Mouse (Mus musculus) midbrain, postnatal 0 days (tissue): ENCODE data around the gene Pkn3. TPM values are rescaled to one million over a fixed set of nuclear protein-coding genes. Genes with fewer than 3 reads are reported as not detected.

Source experiments
- ATAC-seq: fragments of 200-750 bp; cut with Nextera tagmentation; 2 replicates; pipeline ENCODE4 v1.8.0; 2017; ENCODE audit warnings: moderate number of reproducible peaks, mild to moderate bottlenecking, moderate TSS enrichment, moderate library complexity; ENCODE audit not compliant: low FRiP score
- DNase-seq: peaks from one replicate; pipeline ENCODE4 v3.0.0-alpha.2; 2015; ENCODE audit warnings: low spot score
- H3K27ac ChIP-seq: fragments of 300-500 bp; sonication (generic); 2 replicates; pipeline ENCODE4 v1.5.1; 2014; ENCODE audit warnings: low read depth, mild to moderate bottlenecking, low read length, mixed read lengths
- H3K27me3 ChIP-seq: fragments of 300-500 bp; sonication (generic); 2 replicates; pipeline ENCODE4 v1.6.1; 2014; ENCODE audit warnings: low read length, control low read depth, mixed read lengths; ENCODE audit not compliant: insufficient read depth
- H3K36me3 ChIP-seq: fragments of 300-500 bp; sonication (generic); 2 replicates; pipeline ENCODE4 v1.6.1; 2014; ENCODE audit warnings: low read length, control low read depth, mixed read lengths; ENCODE audit not compliant: insufficient read depth
- H3K4me1 ChIP-seq: fragments of 300-500 bp; sonication (generic); 2 replicates; pipeline ENCODE4 v1.6.1; 2014; ENCODE audit warnings: mild to moderate bottlenecking, control low read depth, antibody characterized with exemption, low read length, mixed read lengths; ENCODE audit not compliant: insufficient read depth
- H3K4me2 ChIP-seq: fragments of 300-500 bp; sonication (generic); 2 replicates; pipeline ENCODE4 v1.6.1; 2014; ENCODE audit warnings: low read depth, mild to moderate bottlenecking, low read length, mixed read lengths; ENCODE audit not compliant: poor library complexity, severe bottlenecking
- H3K4me3 ChIP-seq: fragments of 300-500 bp; sonication (generic); 2 replicates; pipeline ENCODE4 v1.5.1; 2014; ENCODE audit warnings: low read depth, mild to moderate bottlenecking, low read length, moderate library complexity
- H3K9ac ChIP-seq: fragments of 300-500 bp; sonication (generic); replicated peaks from 2 replicates; pipeline ENCODE4 v1.6.1; 2014; ENCODE audit warnings: mild to moderate bottlenecking, low read length, moderate library complexity, mixed read lengths; ENCODE audit not compliant: poor library complexity, severe bottlenecking
- H3K9me3 ChIP-seq: fragments of 300-500 bp; sonication (generic); 2 replicates; pipeline ENCODE4 v1.6.1; 2016; ENCODE audit warnings: low read length, control low read depth
- CTCF ChIP-seq: IDR thresholded peaks from 2 replicates; pipeline ENCODE4 v1.5.1; 2016; ENCODE audit warnings: antibody characterized with exemption, mild to moderate bottlenecking
- WGBS: fragments of 180-500 bp; shearing (Covaris S2); extraction: QIAGEN DNeasy Blood & Tissue Kit; methylation state at CpG from one replicate; pipeline ENCODE4 v1.1.7; 2014; 5-methylcytosine and 5-hydroxymethylcytosine counted together
- polyA plus RNA-seq: library from polyadenylated mRNA; unstranded; fragments of >200 nt; fragmentation: Nextera tagmentation; extraction: Ambion mirVana; gene quantifications from 2 replicates; pipeline ENCODE4 v1.2.1, GENCODE M21; 2015
- total RNA-seq: library from RNA; depleted of rRNA; stranded (reverse); fragments of >200 nt; gene quantifications from 2 replicates; pipeline ENCODE4 v1.2.3, GENCODE M21; 2014

Pkn3 gene
- total and polyA plus RNA-seq, 2 experiments from 2014 or later, result 0.73 to 1.7 TPM

- 58% methylated on average over 5 of the region's 5 CpGs for WGBS
- H3K9me3 ChIP-seq, result no peaks in the 10 kb centered on the region
- no peak overlapping the region for H3K9ac ChIP-seq
- H3K4me3 ChIP-seq, result no peak overlapping the region
- TF ChIP-seq CTCF, result no peak
- peaks cover 3% of the 10 kb centered on the region; the same call in 1 of the 2 replicates for H3K4me1 ChIP-seq
- H3K27ac ChIP-seq, result no peak overlapping the region
- no peaks in the 10 kb centered on the region for H3K27me3 ChIP-seq
- H3K4me2 ChIP-seq, result no peak overlapping the region; the same call in 1 of the 2 replicates
- H3K36me3 ChIP-seq, result no peaks in the 10 kb centered on the region
- DNase-seq (no peak), ATAC-seq (no peak)
Measured at GRCm38 (mm10) chr2:30084113-30084512, 6.6 kb downstream of the Pkn3 start.

- Histone ChIP-seq H3K27me3 (no peaks in the 10 kb centered on the region), H3K4me3 (no peak overlapping the region), H3K9me3 (no peaks in the 10 kb centered on the region), H3K4me2 (peak overlapping the region; percentile 28), H3K9ac (no peak overlapping the region), H3K4me1 (peaks cover 3% of the 10 kb centered on the region; the same call in 1 of the 2 replicates), H3K36me3 (no peaks in the 10 kb centered on the region), H3K27ac (no peak overlapping the region)
- ATAC-seq (no peak), DNase-seq (no peak)
- TF ChIP-seq CTCF, result no peak
- 15% methylated on average over 12 of the region's 12 CpGs for WGBS
Measured at GRCm38 (mm10) chr2:30084632-30085031, 7.1 kb downstream of the Pkn3 start.

GRCm38 (mm10) chr2:30087310-30087709 lies 9.8 kb downstream of the Pkn3 start:
- 92% methylated on average over 4 of the region's 4 CpGs for WGBS
- Histone ChIP-seq H3K4me1 (peaks cover 3% of the 10 kb centered on the region; the same call in 1 of the 2 replicates), H3K9ac (no peak overlapping the region), H3K27ac (no peak overlapping the region), H3K4me2 (no peak overlapping the region), H3K36me3 (no peaks in the 10 kb centered on the region), H3K9me3 (no peaks in the 10 kb centered on the region), H3K27me3 (no peaks in the 10 kb centered on the region), H3K4me3 (no peak overlapping the region)
- no peak for DNase-seq
- TF ChIP-seq CTCF, result no peak
- ATAC-seq, result no peak

- Histone ChIP-seq H3K27ac (no peak overlapping the region), H3K27me3 (no peaks in the 10 kb centered on the region), H3K4me3 (no peak overlapping the region), H3K4me2 (no peak overlapping the region), H3K4me1 (0 out of 2 replicates have a peak, but pooled peaks cover 7% of the 10 kb centered on the region), H3K9me3 (no peaks in the 10 kb centered on the region), H3K36me3 (no peaks in the 10 kb centered on the region), H3K9ac (no peak overlapping the region)
- ATAC-seq (no peak), DNase-seq (no peak)
- WGBS, result 94% methylated on average over 12 of the region's 12 CpGs
- no peak for TF ChIP-seq CTCF
Measured at GRCm38 (mm10) chr2:30091521-30091920, 14.0 kb downstream of the Pkn3 start.

DNA sequence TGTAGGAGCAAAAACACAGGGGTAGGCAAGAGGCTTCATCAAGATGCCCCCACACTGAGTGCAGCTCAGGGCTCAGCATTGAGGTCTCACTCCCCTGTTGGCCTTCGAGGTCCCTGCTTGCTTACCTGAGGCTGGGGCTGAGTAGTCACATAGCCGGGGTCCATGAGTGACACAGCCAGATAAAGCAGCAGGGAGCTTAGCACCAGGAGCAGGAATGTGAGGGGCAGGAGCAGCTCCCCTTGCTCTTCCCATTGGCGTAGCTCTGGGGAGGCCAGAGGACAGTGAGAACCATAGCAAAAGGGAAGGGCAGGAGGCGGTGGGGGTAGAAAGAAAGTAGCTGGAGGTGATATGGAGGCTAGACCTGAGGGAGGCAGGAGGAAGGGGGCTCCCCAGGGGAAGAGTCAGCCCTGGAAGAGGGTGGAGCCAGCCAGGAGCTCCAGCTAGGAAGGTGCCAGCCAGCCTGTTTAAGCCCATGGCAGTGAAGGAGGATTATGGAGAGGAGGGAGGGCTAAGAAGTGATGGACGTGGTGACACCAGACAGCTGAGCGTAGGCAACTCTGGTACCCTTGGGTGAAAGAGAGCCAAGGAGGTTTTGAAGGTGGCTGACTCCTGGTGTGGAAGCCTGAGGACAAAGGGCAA lies 14.9 kb downstream of the Pkn3 start:
- Histone ChIP-seq H3K27me3 (no peaks in the 10 kb centered on the region), H3K4me3 (peak overlapping the region; percentile 47; the same call in 1 of the 2 replicates), H3K27ac (no peak overlapping the region), H3K9me3 (no peaks in the 10 kb centered on the region), H3K4me2 (peak overlapping the region; percentile 78), H3K36me3 (peaks cover 6% of the 10 kb centered on the region), H3K4me1 (0 out of 2 replicates have a peak, but pooled peaks cover 7% of the 10 kb centered on the region), H3K9ac (no peak overlapping the region)
- ATAC-seq, result no peak
- TF ChIP-seq CTCF, result no peak
- no peak for DNase-seq
- WGBS, result 58% methylated on average over 6 of the region's 6 CpGs

DNA sequence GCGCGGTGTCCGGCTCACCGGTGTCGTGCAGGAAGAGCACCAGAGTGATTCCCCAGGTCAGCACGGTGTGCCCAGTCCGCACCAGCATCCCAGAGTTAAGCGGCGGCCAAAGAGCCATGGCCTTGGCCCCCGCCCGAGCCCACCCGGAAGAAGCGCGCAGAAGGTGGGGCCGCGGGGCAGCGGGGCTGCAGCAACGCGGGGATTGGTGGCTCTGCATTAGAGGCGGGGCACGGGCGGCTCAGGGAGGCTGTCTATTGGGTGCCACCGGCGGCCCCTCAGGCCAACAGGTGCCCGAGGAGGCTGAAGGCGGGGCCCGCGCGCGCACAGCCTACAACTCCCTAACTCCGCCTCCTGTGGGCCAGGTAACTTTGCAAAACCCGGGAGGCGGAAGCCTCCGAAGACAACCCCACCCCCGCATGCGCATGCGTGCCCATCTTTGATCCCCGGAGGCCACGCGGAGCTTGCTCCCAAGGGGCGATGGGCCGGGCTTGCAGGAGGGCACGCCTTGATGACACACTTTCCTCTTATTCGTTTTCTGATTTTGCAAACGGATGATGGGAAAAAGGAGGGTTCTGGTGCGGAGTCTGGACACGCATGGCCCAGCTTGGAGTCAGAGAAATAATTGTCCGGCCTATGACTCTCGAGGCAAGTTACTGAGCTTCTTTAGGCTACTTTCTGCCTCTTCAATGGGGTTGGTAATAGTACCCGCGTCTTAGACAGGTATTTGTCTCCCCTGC lies 16.2 kb downstream of the Pkn3 start, which contains the start of gene Zdhhc12:
Zdhhc12 (minus strand) TSS at position 178 of the 737 bp plus-strand sequence.
- WGBS, result under 1% methylated on average over 51 of the region's 51 CpGs
- DNase-seq (peak; percentile 93), ATAC-seq (peak; percentile 92)
- Histone ChIP-seq H3K36me3 (peaks cover 15% of the 10 kb centered on the region), H3K4me3 (peak within 1 kb of the TSS; percentile 47), H3K4me1 (0 out of 2 replicates have a peak, but pooled peaks cover 7% of the 10 kb centered on the region), H3K9ac (peak within 1 kb of the TSS; percentile 62), H3K9me3 (no peaks in the 10 kb centered on the region), H3K27me3 (no peaks in the 10 kb centered on the region), H3K4me2 (peak within 1 kb of the TSS; percentile 78), H3K27ac (peak within 1 kb of the TSS; percentile 60; the same call in 1 of the 2 replicates)
- TF ChIP-seq CTCF, result peak; percentile 12; the same call in 1 of the 2 replicates
